Mouse (Mus musculus) CH12.LX (cell line): ENCODE measurements at regions not wholly inside any gene's neighbourhood (a gene's known extent, or its start where the extent isn't known, plus 50 kb on each side); places are given as distances from the start of the nearest gene placed in this dataset.

Experiments used
- DNase-seq: peaks from one replicate; pipeline ENCODE4 v3.0.0-alpha.2; 2013; ENCODE audit errors: extremely low read depth
- H3K27ac ChIP-seq: 2 replicates; pipeline ENCODE4 v1.5.1; 2012; ENCODE audit warnings: low read depth, mild to moderate bottlenecking, control low read depth, moderate library complexity; ENCODE audit not compliant: insufficient read depth
- H3K27me3 ChIP-seq: replicated peaks from 2 replicates; pipeline ENCODE3; 2012; ENCODE audit warnings: inconsistent platforms
- H3K36me3 ChIP-seq, 2 experiments: replicated peaks in 1 of 2; 2 replicates each; pipeline versions ENCODE3 to v1.6.1; 2012; ENCODE audit warnings: inconsistent platforms in 1 of 2, low read length in 1 of 2, mild to moderate bottlenecking in 1 of 2, mixed read lengths in 1 of 2, moderate library complexity in 1 of 2; ENCODE audit not compliant: control insufficient read depth in 1 of 2, insufficient read depth in 1 of 2
- H3K4me1 ChIP-seq, 2 experiments: 2 replicates each; pipeline ENCODE4 v1.6.1; 2012; ENCODE audit warnings: inconsistent platforms in 1 of 2, moderate library complexity in 1 of 2; ENCODE audit not compliant: insufficient read depth in 2 of 2, control insufficient read depth in 1 of 2
- H3K4me2 ChIP-seq: 2 replicates; pipeline ENCODE4 v1.6.1; 2012; ENCODE audit warnings: low read depth, mild to moderate bottlenecking, control low read depth; ENCODE audit not compliant: poor library complexity, insufficient read depth, severe bottlenecking
- H3K4me3 ChIP-seq, 3 experiments: fragments of 150-350 bp in 1 of 3; sonication (generic) in 1 of 3; replicated peaks in 1 of 3; 2 replicates each; pipeline versions ENCODE3 to v1.5.1; 2011 to 2012; ENCODE audit warnings: low read depth in 2 of 3, low read length in 2 of 3, mild to moderate bottlenecking in 2 of 3, moderate library complexity in 2 of 3, control low read depth in 1 of 3, improper control_type of control experiment in 1 of 3, inconsistent platforms in 1 of 3, mixed read lengths in 1 of 3; ENCODE audit not compliant: poor library complexity in 1 of 3
- H3K79me2 ChIP-seq: replicated peaks from 2 replicates; pipeline ENCODE4 v1.6.1; 2012; ENCODE audit warnings: mild to moderate bottlenecking, moderate library complexity; ENCODE audit not compliant: control insufficient read depth, poor library complexity, insufficient read depth, severe bottlenecking; ENCODE audit errors: extremely low read depth
- H3K9ac ChIP-seq: 2 replicates; pipeline ENCODE4 v1.6.1; 2012; ENCODE audit warnings: low read depth, mild to moderate bottlenecking, control low read depth, moderate library complexity; ENCODE audit not compliant: insufficient read depth
- H3K9me3 ChIP-seq: replicated peaks from 2 replicates; pipeline ENCODE3; 2012; ENCODE audit warnings: low read length, inconsistent platforms, mixed read lengths
- BHLHE40 ChIP-seq: IDR thresholded peaks from 2 replicates; pipeline ENCODE4 v1.6.1; 2011; ENCODE audit warnings: mild to moderate bottlenecking, low read depth, low read length, improper control_type of control experiment
- CHD1 ChIP-seq: IDR thresholded peaks from 2 replicates; pipeline ENCODE4 v1.6.1; 2012; ENCODE audit warnings: low read depth, low read length, improper control_type of control experiment, inconsistent platforms
- CHD2 ChIP-seq: IDR thresholded peaks from 2 replicates; pipeline ENCODE4 v1.6.1; 2011; ENCODE audit warnings: low read length, improper control_type of control experiment
- ELF1 ChIP-seq: IDR thresholded peaks from 2 replicates; pipeline ENCODE4 v1.6.1; 2014; ENCODE audit warnings: low read depth, mild to moderate bottlenecking, inconsistent platforms, low read length, improper control_type of control experiment
- EP300 ChIP-seq: IDR thresholded peaks from 2 replicates; pipeline ENCODE4 v1.6.1; 2011; ENCODE audit warnings: low read length, improper control_type of control experiment
- GABPA ChIP-seq: IDR thresholded peaks from 2 replicates; pipeline ENCODE4 v1.6.1; 2012; ENCODE audit warnings: low read depth, low read length, improper control_type of control experiment, inconsistent platforms; ENCODE audit not compliant: insufficient replicate concordance
- HCFC1 ChIP-seq: IDR thresholded peaks from 2 replicates; pipeline ENCODE4 v1.6.1; 2012; ENCODE audit warnings: low read depth, mild to moderate bottlenecking, inconsistent platforms, low read length, improper control_type of control experiment
- JUND ChIP-seq: conservative IDR thresholded peaks from 2 replicates; pipeline ENCODE4 v1.6.1; 2011; ENCODE audit warnings: low read depth, low read length, improper control_type of control experiment
- KAT2A ChIP-seq: IDR thresholded peaks from 2 replicates; pipeline ENCODE4 v1.6.1; 2012; ENCODE audit warnings: low read length, improper control_type of control experiment, inconsistent platforms; ENCODE audit not compliant: insufficient replicate concordance
- MAX ChIP-seq: IDR thresholded peaks from 2 replicates; pipeline ENCODE4 v1.6.1; 2011; ENCODE audit warnings: low read length, improper control_type of control experiment
- MXI1 ChIP-seq: IDR thresholded peaks from 2 replicates; pipeline ENCODE4 v1.6.1; 2011; ENCODE audit warnings: mild to moderate bottlenecking, low read depth, low read length, improper control_type of control experiment
- MYC ChIP-seq: IDR thresholded peaks from 2 replicates; pipeline ENCODE4 v1.6.1; 2011; ENCODE audit warnings: low read depth, mild to moderate bottlenecking, improper control_type of control experiment, low read length
- NELFE ChIP-seq: IDR thresholded peaks from 2 replicates; pipeline ENCODE4 v1.6.1; 2011; ENCODE audit warnings: low read depth, low read length, improper control_type of control experiment
- PAX5 ChIP-seq: IDR thresholded peaks from 2 replicates; pipeline ENCODE4 v1.6.1; 2012; ENCODE audit warnings: low read length, inconsistent platforms, mixed read lengths
- POLR2AphosphoS2 ChIP-seq: IDR thresholded peaks from 2 replicates; pipeline ENCODE4 v1.6.1; 2011; ENCODE audit warnings: low read depth, low read length, improper control_type of control experiment
- RAD21 ChIP-seq: IDR thresholded peaks from 2 replicates; pipeline ENCODE4 v1.6.1; 2011; ENCODE audit warnings: low read depth, mild to moderate bottlenecking, low read length, improper control_type of control experiment, moderate library complexity
- RCOR1 ChIP-seq: conservative IDR thresholded peaks from 2 replicates; pipeline ENCODE4 v1.6.1; 2012; ENCODE audit warnings: low read depth, mild to moderate bottlenecking, inconsistent platforms, low read length, improper control_type of control experiment
- SMC3 ChIP-seq: IDR thresholded peaks from 2 replicates; pipeline ENCODE4 v1.6.1; 2011; ENCODE audit warnings: low read depth, low read length, improper control_type of control experiment
- TBP ChIP-seq: conservative IDR thresholded peaks from 2 replicates; pipeline ENCODE4 v1.6.1; 2011; ENCODE audit warnings: low read depth, low read length, improper control_type of control experiment
- TCF12 ChIP-seq: IDR thresholded peaks from 2 replicates; pipeline ENCODE4 v1.6.1; 2014; ENCODE audit warnings: low read depth, mild to moderate bottlenecking, inconsistent platforms, low read length, improper control_type of control experiment
- ZC3H11A ChIP-seq: IDR thresholded peaks from 2 replicates; pipeline ENCODE4 v1.6.1; 2012; ENCODE audit warnings: low read depth, mild to moderate bottlenecking, inconsistent platforms, low read length, improper control_type of control experiment
- ZNF384 ChIP-seq: IDR thresholded peaks from 2 replicates; pipeline ENCODE4 v1.6.1; 2012; ENCODE audit warnings: low read depth, low read length, improper control_type of control experiment, inconsistent platforms
- dilution Hi-C: fragments of 300-500 bp; cut with MboI; formaldehyde crosslinking; loops from 2 replicates; pipeline ENCODE4 v1.14.3; 2020; ENCODE audit warnings: low sequenced_read_pairs; ENCODE audit not compliant: extremely low pct_unique_long_range_greater_than_20kb, extremely low pct_ligation_motif_present
- in situ Hi-C: fragments of 300-500 bp; cut with MboI; formaldehyde crosslinking; loops from 3 replicates; pipeline ENCODE4 v1.14.3; 2019; ENCODE audit warnings: low sequenced_read_pairs, low pct_ligation_motif_present, low pct_unique_long_range_greater_than_20kb, mixed read lengths

DNA sequence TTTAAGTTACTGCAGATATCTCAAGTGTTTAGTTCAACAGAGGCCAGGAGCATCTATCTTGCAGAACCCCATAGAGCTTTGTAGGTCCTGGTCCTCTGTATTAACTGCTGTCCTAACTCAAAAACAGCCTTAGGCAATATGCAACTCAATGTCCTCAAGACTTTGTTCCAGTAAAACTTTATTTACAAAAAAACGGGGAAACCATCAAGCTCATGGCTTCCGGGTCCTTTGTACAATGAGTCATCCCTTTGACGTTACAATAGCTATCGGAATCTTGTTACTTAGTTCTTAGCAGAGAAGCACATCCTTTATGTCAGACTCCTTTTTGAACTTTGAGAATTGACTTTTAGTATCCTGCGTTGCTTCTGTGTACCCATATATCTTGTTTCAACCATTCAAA lies 216.2 kb upstream of the Zmiz1 start:
- TF ChIP-seq SMC3, result no peak
- no peak for TF ChIP-seq MYC
- no peak for TF ChIP-seq RAD21
- no peak for TF ChIP-seq EP300
- no peak for TF ChIP-seq MXI1
- TF ChIP-seq RCOR1, result no peak
- no peak for TF ChIP-seq TCF12
- no peak for TF ChIP-seq TBP
- TF ChIP-seq CHD1, result no peak
- no peak for TF ChIP-seq ELF1
- no peak for TF ChIP-seq MAX
- no peak overlapping the region for H3K4me3 ChIP-seq
- no peak overlapping the region for H3K27ac ChIP-seq
- no peak overlapping the region for H3K4me2 ChIP-seq
- no peak overlapping the region for H3K9ac ChIP-seq
- in situ Hi-C loops, result no loop called here
- H3K79me2 ChIP-seq, result no peaks in the 10 kb centered on the region
- no peaks in the 10 kb centered on the region for H3K27me3 ChIP-seq
- dilution Hi-C loops, result no loop called here
- no peak for DNase-seq
- no peaks in the 10 kb centered on the region for H3K9me3 ChIP-seq
- H3K4me1 ChIP-seq, result peaks cover 6 to 22% of the 10 kb centered on the region in 2 experiments
- H3K36me3 ChIP-seq, result no peaks in the 10 kb centered on the region

DNA sequence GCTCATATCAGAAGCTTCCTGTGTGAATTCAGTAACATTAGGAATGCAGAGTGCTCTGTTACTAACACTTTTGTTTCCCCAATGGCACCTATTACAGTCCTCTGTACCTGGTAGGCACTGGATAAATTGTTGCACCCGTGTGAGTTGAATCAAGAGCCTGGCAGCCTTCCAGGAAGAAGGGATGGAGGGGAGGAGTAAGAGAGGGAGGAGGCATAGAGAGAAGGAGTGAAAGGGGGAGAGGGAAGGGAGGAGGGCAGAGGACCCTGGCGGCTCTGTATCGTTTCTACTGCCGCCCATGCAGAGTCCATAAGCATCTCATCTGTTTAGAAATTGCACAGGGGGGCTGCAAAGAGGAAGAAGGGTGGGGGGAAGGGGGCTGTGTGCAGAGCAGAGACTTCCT lies 215.7 kb upstream of the Zmiz1 start:
- Histone ChIP-seq H3K9ac (no peak overlapping the region), H3K4me3 (no peak overlapping the region)
- in situ Hi-C loops, result no loop called here
- no peak for TF ChIP-seq JUND
- TF ChIP-seq, all 38 proteins: peak for 0
- no peaks in the 10 kb centered on the region for H3K9me3 ChIP-seq
- H3K4me2 ChIP-seq, result no peak overlapping the region
- H3K27ac ChIP-seq, result no peak overlapping the region
- peaks cover 6 to 22% of the 10 kb centered on the region in 2 experiments for H3K4me1 ChIP-seq
- dilution Hi-C loops, result no loop called here
- H3K79me2 ChIP-seq, result no peaks in the 10 kb centered on the region
- no peaks in the 10 kb centered on the region for H3K36me3 ChIP-seq
- H3K27me3 ChIP-seq, result no peaks in the 10 kb centered on the region
- DNase-seq, result no peak

DNA sequence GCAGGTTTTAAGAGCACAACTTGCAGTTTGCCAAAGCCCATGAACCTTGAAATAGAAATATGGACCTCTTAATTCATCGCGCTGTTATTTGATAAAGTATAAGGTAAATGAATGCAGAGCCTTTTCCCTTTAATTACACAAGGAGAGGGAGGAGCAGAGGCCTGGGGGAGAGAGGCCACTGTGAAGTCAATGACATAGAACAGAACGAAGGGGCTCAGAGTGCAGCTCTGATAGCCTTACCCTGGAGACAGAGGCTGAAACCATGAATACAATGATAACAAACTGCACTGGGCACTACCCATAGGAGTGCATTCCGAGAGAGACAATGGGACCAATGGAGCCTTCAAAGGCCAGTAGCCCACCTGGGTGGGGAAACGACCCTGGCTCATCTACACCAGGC lies 215.3 kb upstream of the Zmiz1 start:
- Histone ChIP-seq H3K4me1 (peaks cover 6 to 18% of the 10 kb centered on the region in 2 experiments), H3K9me3 (no peaks in the 10 kb centered on the region), H3K27ac (no peak overlapping the region), H3K27me3 (no peaks in the 10 kb centered on the region), H3K4me3 (no peak overlapping the region), H3K9ac (no peak overlapping the region), H3K4me2 (no peak overlapping the region), H3K79me2 (no peaks in the 10 kb centered on the region), H3K36me3 (no peaks in the 10 kb centered on the region)
- in situ Hi-C loops, result no loop called here
- DNase-seq, result no peak
- TF ChIP-seq TCF12, result no peak
- TF ChIP-seq BHLHE40, result no peak
- TF ChIP-seq CHD2, result no peak
- TF ChIP-seq PAX5, result no peak
- TF ChIP-seq MYC, result no peak
- no peak for TF ChIP-seq NELFE
- TF ChIP-seq GABPA, result no peak
- no peak for TF ChIP-seq ZNF384
- no peak for TF ChIP-seq CHD1
- no peak for TF ChIP-seq POLR2AphosphoS2
- TF ChIP-seq ZC3H11A, result no peak
- no peak for TF ChIP-seq HCFC1
- TF ChIP-seq KAT2A, result no peak
- dilution Hi-C loops, result no loop called here
